Mouse (Mus musculus) midbrain, embryonic 11.5 days (tissue): ENCODE results near the gene Pax6. TPM values are rescaled to one million over a fixed set of nuclear protein-coding genes. Genes with fewer than 3 reads are reported as not detected.

Source experiments
- ATAC-seq: fragments of 200-750 bp; cut with Nextera tagmentation; 2 replicates; pipeline ENCODE4 v1.8.0; 2017; ENCODE audit warnings: moderate TSS enrichment, moderate library complexity; ENCODE audit not compliant: low FRiP score
- DNase-seq: peaks from one replicate; pipeline ENCODE4 v3.0.0; 2015; ENCODE audit warnings: low spot score; ENCODE audit errors: missing footprints
- H3K27ac ChIP-seq: fragments of 300-500 bp; sonication (generic); 2 replicates; pipeline ENCODE4 v1.5.1; 2014; ENCODE audit warnings: low read depth, low read length
- H3K27me3 ChIP-seq: fragments of 300-500 bp; sonication (generic); 2 replicates; pipeline ENCODE4 v1.6.1; 2014; ENCODE audit warnings: mild to moderate bottlenecking, low read length, moderate library complexity, mixed read lengths; ENCODE audit not compliant: control insufficient read depth, insufficient read depth
- H3K36me3 ChIP-seq: fragments of 300-500 bp; sonication (generic); 2 replicates; pipeline ENCODE4 v1.6.1; 2014; ENCODE audit warnings: mild to moderate bottlenecking, low read length, moderate library complexity, mixed read lengths; ENCODE audit not compliant: control insufficient read depth, insufficient read depth
- H3K4me1 ChIP-seq: fragments of 300-500 bp; sonication (generic); 2 replicates; pipeline ENCODE4 v1.6.1; 2014; ENCODE audit warnings: low read length; ENCODE audit not compliant: control insufficient read depth, insufficient read depth
- H3K4me2 ChIP-seq: fragments of 300-500 bp; sonication (generic); 2 replicates; pipeline ENCODE4 v1.6.1; 2014; ENCODE audit warnings: mild to moderate bottlenecking, moderate library complexity
- H3K4me3 ChIP-seq: fragments of 300-500 bp; sonication (generic); 2 replicates; pipeline ENCODE4 v1.5.1; 2014; ENCODE audit warnings: low read depth, low read length
- H3K9ac ChIP-seq: fragments of 300-500 bp; sonication (generic); 2 replicates; pipeline ENCODE4 v1.6.1; 2014; ENCODE audit warnings: low read length
- H3K9me3 ChIP-seq: fragments of 300-500 bp; sonication (generic); 2 replicates; pipeline ENCODE4 v1.6.1; 2016; ENCODE audit warnings: low read length; ENCODE audit not compliant: control insufficient read depth
- WGBS: fragments of 180-500 bp; shearing (Covaris S2); extraction: QIAGEN DNeasy Blood & Tissue Kit; methylation state at CpG from one replicate; pipeline ENCODE4 v1.1.7; 2014; 5-methylcytosine and 5-hydroxymethylcytosine counted together
- polyA plus RNA-seq: library from polyadenylated mRNA; unstranded; fragments of >200 nt; fragmentation: Nextera tagmentation; extraction: Ambion mirVana; gene quantifications from 2 replicates; pipeline ENCODE4 v1.2.1, GENCODE M21; 2014

The Pax6 gene
- polyA plus RNA-seq, 1 experiment from 2014 or later, result 45.7 TPM

DNA sequence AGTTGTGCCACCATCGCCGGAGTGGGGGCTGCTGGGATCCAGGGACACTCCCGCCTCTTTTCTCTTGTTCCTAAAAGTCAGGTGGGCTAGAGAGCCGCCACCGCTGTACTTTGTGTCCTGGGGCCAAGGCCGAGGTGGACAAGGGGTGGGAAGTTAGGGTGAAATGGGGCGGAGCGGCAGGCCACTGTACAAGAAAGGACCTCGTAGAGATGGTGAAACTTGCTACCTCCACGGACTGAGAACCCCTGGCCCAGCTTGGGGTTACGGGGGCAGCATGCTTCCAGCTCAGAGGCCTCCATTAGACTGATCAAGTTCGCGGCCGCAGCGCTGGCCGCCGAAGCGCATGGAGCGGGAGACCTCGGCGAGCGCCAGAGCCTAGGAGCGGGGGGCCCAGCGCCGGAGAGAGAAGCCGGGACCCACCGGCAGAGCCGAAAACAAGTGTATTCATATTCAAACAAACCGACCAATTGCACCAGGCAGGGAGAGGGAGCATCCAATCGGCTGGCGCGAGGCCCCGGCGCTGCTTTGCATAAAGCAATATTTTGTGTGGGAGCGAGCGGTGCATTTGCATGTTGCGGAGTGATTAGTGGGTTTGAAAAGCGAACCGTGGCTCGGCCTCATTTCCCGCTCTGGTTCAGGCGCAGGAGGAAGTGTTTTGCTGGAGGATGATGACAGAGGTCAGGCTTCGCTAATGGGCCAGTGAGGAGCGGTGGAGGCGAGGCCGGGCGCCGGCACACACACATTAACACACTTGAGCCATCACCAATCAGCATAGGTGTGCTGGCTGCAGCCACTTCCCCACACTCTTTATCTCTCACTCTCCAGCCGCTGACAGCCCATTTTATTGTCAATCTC is 6.4 kb downstream of the Pax6 start:
- peak overlapping the region; percentile 49 for H3K27ac ChIP-seq
- H3K4me2 ChIP-seq, result peak overlapping the region; percentile 61
- peak overlapping the region; percentile 40 for H3K4me3 ChIP-seq
- DNase-seq, result peak; percentile 98
- peak overlapping the region; percentile 79 for H3K9ac ChIP-seq
- ATAC-seq, result peak; percentile 86
- under 1% methylated on average over 49 of the region's 49 CpGs for WGBS
- H3K9me3 ChIP-seq, result no peaks in the 10 kb centered on the region
- H3K4me1 ChIP-seq, result no peaks in the 10 kb centered on the region
- H3K27me3 ChIP-seq, result peaks cover 89% of the 10 kb centered on the region
- H3K36me3 ChIP-seq, result no peaks in the 10 kb centered on the region

DNA sequence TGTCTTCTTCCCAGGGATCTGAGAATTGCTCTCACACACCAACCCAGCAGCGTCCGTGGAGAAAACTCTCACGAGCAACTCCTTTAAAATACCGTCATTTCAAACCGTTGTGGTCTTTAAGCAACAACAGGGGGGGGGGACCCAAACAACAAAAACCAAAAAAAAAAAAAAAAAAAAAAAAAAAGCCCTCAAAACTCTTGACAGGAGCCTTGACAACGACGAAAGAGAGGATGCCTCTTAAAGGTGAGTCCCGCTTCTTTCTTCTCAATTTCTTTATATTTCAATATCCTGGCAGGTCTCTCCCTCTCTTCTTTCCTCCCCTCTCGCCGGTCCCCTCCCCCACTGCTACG is 7.0 kb downstream of the Pax6 start:
- peak overlapping the region; percentile 61 for H3K4me2 ChIP-seq
- 0% methylated on average over 11 of the region's 11 CpGs for WGBS
- H3K9ac ChIP-seq, result peak overlapping the region; percentile 79; the same call in 1 of the 2 replicates
- peak overlapping the region; percentile 40 for H3K4me3 ChIP-seq
- H3K4me1 ChIP-seq, result no peaks in the 10 kb centered on the region; the same call in 1 of the 2 replicates
- peak overlapping the region; percentile 22; the same call in 1 of the 2 replicates for H3K27ac ChIP-seq
- H3K9me3 ChIP-seq, result no peaks in the 10 kb centered on the region
- no peaks in the 10 kb centered on the region for H3K36me3 ChIP-seq
- ATAC-seq, result no peak
- peaks cover 89% of the 10 kb centered on the region for H3K27me3 ChIP-seq
- DNase-seq, result no peak

DNA sequence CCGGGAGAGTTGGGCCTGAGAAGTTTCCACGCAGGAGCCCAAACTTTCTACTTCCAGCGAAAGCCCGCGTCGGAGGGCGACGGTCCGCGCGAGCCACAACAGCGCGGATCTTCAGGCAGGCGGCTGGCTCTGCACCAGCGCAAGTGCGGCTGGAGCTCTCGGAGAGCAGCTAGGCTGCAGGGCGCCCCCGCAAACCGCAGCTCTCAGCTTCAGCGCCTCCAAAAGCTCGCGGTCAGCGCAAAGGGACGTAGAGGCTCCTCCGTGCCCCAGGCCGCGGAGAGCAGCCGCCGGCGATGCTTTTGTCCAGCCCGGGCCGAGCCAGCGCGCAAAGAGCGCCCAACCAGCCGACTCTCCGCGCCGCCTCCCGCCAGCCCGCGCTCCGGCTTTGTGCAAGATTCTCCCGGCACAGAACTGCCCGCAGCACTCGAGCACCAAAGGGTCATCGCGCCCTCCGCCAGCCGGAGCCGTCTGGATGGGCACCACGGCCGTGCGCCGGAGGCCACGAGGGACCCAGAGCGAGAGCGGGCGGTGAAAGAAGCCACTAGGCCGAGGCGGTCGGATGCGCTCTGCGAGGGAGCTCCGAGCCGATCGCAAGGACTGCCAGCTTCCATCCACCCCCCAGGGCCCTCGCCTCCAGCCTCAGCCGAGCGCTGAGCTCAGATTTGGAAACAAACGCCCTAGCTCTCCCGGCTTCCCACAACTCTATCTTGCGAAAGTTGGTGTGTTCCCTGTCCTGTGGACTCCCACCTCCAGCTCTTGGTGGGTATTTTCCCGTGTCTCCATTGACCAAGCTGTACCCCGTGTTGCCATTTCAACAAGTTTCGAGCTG is 7.6 kb downstream of the Pax6 start:
- Histone ChIP-seq H3K4me1 (peaks cover 6% of the 10 kb centered on the region), H3K4me2 (peak overlapping the region; percentile 61), H3K9me3 (no peaks in the 10 kb centered on the region), H3K27ac (peak overlapping the region; percentile 22; the same call in 1 of the 2 replicates), H3K36me3 (no peaks in the 10 kb centered on the region), H3K27me3 (peaks cover 89% of the 10 kb centered on the region), H3K9ac (peak overlapping the region; percentile 79), H3K4me3 (peak overlapping the region; percentile 40)
- under 1% methylated on average over 76 of the region's 77 CpGs for WGBS
- ATAC-seq (peak; percentile 6), DNase-seq (peak; percentile 97)

DNA sequence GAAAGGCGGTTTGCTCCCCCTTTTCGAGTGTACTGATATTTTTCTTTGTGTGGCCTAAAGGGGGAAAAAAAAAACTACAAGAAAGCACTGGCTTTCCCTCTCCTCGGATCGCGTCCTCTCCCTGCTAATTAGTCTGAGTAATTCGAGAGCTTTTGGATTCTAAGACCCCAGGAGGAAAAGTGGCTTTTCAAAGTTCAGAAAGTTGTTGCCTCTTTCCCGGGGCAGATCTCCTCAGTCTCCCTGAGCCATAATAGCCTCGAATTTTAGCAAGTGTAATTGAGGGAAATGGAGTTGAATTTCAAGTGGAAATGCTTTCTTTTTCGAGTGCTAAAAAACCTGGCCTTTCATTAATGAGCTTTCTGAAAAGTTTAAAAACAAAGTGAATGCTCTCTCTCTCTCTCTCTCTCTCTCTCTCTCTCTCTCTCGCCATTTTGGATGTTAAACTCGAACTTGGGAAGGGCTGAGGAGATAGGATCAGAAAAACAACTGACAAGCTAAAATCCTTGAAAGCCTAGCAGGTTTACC is 8.3 kb downstream of the Pax6 start:
- Histone ChIP-seq H3K4me2 (peak overlapping the region; percentile 61), H3K27me3 (peaks cover 89% of the 10 kb centered on the region)

DNA sequence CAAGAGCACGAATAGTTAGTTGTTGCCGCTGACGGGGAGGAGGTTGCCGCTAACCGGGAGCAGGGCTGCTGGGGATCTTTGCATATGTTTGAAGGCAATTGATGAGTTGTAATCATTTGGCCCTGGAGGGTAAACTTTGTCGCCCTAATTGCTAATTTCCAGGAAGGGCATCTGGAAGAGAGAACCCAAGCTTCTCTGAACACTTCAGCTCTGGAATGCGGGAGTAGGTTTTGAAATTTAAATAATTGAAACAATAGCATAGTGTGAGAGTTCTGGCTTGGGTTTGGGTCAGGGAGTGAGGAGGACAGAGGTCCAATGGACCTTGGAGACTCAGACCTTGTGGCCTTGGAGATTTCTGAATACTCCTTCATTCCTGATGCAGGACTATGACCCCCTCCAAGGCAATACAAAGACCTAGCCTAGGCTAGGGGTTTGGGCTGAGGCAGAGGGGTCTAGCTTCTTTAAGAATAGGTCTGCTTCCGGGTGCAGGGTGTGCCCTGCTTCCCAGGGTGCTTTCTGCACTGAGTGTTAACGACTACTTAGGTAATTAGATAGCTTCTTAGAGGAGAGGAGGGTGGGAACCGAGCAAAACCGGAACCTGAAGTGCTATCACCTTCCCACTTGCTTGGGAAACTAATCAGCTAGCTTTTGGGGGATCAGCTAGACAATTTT is 8.9 kb downstream of the Pax6 start:
- Histone ChIP-seq H3K27ac (peak overlapping the region; percentile 35), H3K9ac (peak overlapping the region; percentile 79), H3K4me2 (peak overlapping the region; percentile 61), H3K4me3 (peak overlapping the region; percentile 40), H3K36me3 (no peaks in the 10 kb centered on the region), H3K9me3 (no peaks in the 10 kb centered on the region), H3K27me3 (peaks cover 87% of the 10 kb centered on the region), H3K4me1 (peaks cover 6% of the 10 kb centered on the region)
- WGBS, result 1% methylated on average over 11 of the region's 11 CpGs
- DNase-seq (peak; percentile 90), ATAC-seq (no peak)

More for the DNA sequence above, 8.3 kb downstream of the Pax6 start:
- ATAC-seq (no peak), DNase-seq (peak; percentile 93)
- Histone ChIP-seq H3K9ac (peak overlapping the region; percentile 79), H3K9me3 (no peaks in the 10 kb centered on the region), H3K4me3 (peak overlapping the region; percentile 40), H3K27ac (peak overlapping the region; percentile 22; the same call in 1 of the 2 replicates), H3K4me1 (peaks cover 6% of the 10 kb centered on the region), H3K36me3 (no peaks in the 10 kb centered on the region)
- under 1% methylated on average over 11 of the region's 11 CpGs for WGBS

DNA sequence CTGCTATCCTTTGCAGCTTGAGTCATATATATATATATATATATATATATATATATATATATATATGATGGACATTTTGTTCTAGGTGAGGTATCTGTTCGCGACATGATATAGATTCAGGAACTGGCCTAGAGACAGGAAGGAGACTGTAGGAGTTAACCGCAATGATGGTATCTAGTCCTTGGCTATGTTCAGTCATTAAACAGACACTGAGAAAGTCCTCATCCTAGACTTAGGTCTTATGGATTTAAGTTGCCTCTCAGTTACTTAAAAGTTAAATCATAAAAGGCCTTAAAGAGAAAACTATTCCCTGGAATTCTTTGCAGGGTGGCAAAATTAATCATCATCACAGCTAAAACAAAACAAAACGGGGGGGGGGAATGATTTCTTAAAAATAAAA is 9.6 kb downstream of the Pax6 start:
- DNase-seq (peak; percentile 90), ATAC-seq (no peak)
- peaks cover 87% of the 10 kb centered on the region for H3K27me3 ChIP-seq
- WGBS, result 3% methylated on average over 4 of the region's 4 CpGs
- no peak overlapping the region for H3K27ac ChIP-seq
- H3K9me3 ChIP-seq, result no peaks in the 10 kb centered on the region
- peaks cover 6% of the 10 kb centered on the region for H3K4me1 ChIP-seq
- H3K36me3 ChIP-seq, result no peaks in the 10 kb centered on the region
- peak overlapping the region; percentile 40 for H3K4me3 ChIP-seq
- H3K4me2 ChIP-seq, result peak overlapping the region; percentile 45; the same call in 1 of the 2 replicates
- peak overlapping the region; percentile 50 for H3K9ac ChIP-seq

DNA sequence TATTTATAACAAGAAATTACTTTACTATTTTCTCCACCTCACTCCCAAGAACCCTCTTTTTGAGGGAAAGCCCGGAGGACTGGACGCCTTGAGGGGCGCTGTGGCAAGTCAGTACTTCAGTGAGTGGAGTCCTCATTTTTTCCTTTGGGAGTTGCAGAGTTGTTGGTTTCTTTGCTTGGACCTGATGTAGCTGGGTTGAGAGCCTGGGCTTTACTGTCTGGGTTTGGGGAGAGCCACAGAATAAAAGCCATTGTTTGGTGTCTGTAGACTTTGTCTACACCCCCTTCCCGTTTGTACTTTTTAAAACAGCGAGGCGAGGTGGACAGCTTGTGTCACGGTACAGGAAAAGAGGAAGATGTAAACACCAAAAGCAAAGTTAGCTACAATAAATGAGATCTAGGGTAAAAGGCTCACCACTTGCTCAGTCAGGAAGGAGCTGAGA is 10.2 kb downstream of the Pax6 start:
- peaks cover 6% of the 10 kb centered on the region for H3K4me1 ChIP-seq
- H3K9ac ChIP-seq, result peak overlapping the region; percentile 50
- 0% methylated on average over 7 of the region's 7 CpGs for WGBS
- H3K9me3 ChIP-seq, result no peaks in the 10 kb centered on the region
- H3K36me3 ChIP-seq, result no peaks in the 10 kb centered on the region
- peak overlapping the region; percentile 40 for H3K4me3 ChIP-seq
- H3K4me2 ChIP-seq, result peak overlapping the region; percentile 45
- ATAC-seq (no peak), DNase-seq (peak; percentile 92)
- H3K27me3 ChIP-seq, result peaks cover 86% of the 10 kb centered on the region
- H3K27ac ChIP-seq, result peak overlapping the region; percentile 6; the same call in 1 of the 2 replicates

DNA sequence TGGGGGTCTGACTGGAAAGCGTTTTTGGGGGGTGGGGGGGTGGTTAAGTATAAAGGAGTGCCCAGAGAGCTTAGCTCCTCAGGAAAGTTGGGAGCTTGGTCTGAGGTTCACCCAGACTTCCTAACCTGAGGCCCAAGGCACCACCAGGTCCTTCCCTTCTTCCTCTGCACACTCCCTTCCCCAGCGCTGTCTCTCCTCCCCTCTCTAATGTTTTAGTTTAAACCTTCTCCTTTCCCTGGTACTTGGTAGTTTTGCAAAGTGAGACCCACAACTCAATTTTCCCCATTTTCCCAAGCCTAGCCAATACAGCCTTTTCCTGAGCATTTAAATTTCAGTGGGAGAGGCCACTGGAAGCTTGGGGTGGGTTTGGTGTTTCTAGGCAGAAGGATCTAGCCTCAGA is 10.6 kb downstream of the Pax6 start:
- no peak for DNase-seq
- peak overlapping the region; percentile 3; the same call in 1 of the 2 replicates for H3K27ac ChIP-seq
- H3K36me3 ChIP-seq, result no peaks in the 10 kb centered on the region

More for the DNA sequence above, 10.6 kb downstream of the Pax6 start:
- Histone ChIP-seq H3K4me1 (peaks cover 6% of the 10 kb centered on the region), H3K9me3 (no peaks in the 10 kb centered on the region), H3K27me3 (peaks cover 85% of the 10 kb centered on the region), H3K4me3 (peak overlapping the region; percentile 40), H3K4me2 (peak overlapping the region; percentile 45), H3K9ac (peak overlapping the region; percentile 50)
- WGBS, result 0% methylated on average over 2 of the region's 2 CpGs
- no peak for ATAC-seq
